Mouse (Mus musculus): Measurements from ENCODE around the gene Olfr130. TPM values are rescaled to one million over a fixed set of nuclear protein-coding genes. Genes with fewer than 3 reads are reported as not detected.

Olfr130 gene
- not detected in 2 replicates for polyA plus RNA-seq (2012; rRNA removed)

DNA sequence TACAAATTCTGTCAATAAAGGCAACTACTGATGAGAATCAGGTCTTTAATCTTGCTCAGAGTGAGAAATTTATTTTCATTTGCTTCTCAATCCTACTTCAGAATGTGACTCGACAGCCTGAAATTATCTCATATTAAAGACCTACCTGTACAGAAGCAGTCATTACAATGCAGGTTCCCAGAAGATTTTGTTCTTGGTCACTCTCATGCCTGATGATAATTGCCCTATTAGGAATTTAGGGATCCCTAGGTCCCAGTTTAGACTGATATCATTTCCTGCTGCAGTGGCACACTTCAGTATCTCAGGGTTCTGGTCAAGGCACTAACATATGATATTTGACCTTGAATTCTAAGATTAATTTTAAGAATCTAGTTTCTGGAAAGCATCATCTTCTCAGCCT is at the start of gene Olfr130:
Gene Olfr130, plus strand, starts transcription at position 301 of the 400 bp plus-strand sequence.
- no peak for DNase-seq (ENCODE audit: low spot score)

GRCm38 (mm10) chr17:38016341-38016740 is 47.4 kb upstream of the Olfr130 start:
- no peak for DNase-seq (ENCODE audit: low spot score)

DNA sequence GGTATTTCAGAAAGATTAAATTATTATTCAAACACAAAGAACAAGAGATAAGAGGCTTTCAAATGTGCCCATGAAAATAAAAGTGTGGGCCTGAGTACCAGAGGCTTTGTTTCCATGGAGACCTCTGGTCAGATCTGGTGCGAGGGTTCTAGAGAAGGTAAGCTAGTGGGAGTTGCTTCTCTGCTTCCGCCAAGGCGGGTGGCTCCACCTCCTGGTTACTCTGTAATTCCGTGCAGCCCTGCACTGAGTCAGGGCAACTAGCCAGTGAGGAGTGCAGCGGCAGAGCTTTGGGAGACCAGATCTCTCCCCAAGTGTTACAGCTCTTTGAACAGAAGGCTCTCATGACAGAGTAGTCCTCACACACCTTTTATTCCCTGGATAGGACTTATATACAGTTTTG is 37.4 kb upstream of the Olfr130 start:
- DNase-seq (ENCODE audit: low spot score), result no peak

- DNase-seq (ENCODE audit: low spot score), result no peak
Observed at GRCm38 (mm10) chr17:38059979-38060378, 3.7 kb upstream of the Olfr130 start, which contains the start of gene Olfr129. Gene Olfr129 (minus strand): TSS chr17:38060079.

DNA sequence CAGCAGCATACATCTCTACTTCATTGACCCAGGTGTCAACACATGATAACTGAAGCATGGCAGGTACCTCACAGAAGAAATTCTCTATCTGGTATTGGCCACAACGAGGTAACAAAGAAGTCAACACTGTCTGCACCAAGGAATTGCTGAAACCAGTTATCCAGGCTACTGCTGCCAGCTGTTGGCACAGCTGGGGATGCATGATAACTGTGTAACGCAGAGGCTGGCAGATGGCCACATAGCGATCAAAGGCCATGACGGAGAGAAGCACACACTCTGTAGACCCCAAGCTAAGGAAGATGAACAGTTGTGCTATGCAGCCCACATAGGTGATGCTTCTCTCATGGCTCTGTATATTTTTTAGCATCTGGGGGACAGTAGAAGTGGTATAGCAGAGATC is 18.6 kb downstream of the Olfr130 start:
- no peak for DNase-seq (ENCODE audit: low spot score)

DNA sequence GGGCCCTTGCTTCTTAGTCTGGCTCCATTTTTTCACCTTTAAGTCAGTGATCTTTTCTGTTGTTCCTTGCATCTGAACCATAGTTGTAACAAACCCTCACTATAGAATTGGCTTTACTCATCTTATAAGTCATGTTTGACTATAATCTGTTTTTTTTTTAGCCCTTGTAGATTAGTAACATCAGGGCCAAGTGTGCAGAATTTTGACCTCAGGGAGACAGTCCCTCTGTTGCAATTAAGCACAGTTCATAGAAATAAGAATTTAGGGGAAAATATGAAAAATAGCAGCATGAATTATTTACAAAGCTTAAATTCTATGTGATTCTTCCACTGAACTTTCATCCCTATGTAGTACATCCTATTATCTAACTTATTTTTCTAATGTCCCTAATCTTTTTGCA is 24.9 kb downstream of the Olfr130 start, which contains the start of gene Olfr131:
Gene Olfr131, minus strand, starts transcription at position 101 of the 400 bp plus-strand sequence.
- DNase-seq (ENCODE audit: low spot score), result no peak

Other genes with a start within 250 kb of the Olfr130 start
- not detected in 2 replicates for gene Olfr125, start 231.0 kb upstream of the Olfr130 start, polyA plus RNA-seq (2012; rRNA removed)
- gene Olfr126, start 216.4 kb upstream of the Olfr130 start, polyA plus RNA-seq (2012; rRNA removed), result not detected in 2 replicates
- not detected in 2 replicates for gene Olfr127, start 163.5 kb upstream of the Olfr130 start, polyA plus RNA-seq (2012; rRNA removed)
- not detected in 2 replicates for gene Olfr128, start 143.4 kb upstream of the Olfr130 start, polyA plus RNA-seq (2012; rRNA removed)
- gene Olfr761, start 110.8 kb upstream of the Olfr130 start, polyA plus RNA-seq (2012; rRNA removed), result not detected in 2 replicates
- gene Olfr129, start 3.8 kb upstream of the Olfr130 start, polyA plus RNA-seq (2012; rRNA removed), result not detected in 2 replicates
- not detected in 2 replicates for gene Olfr131, start 24.8 kb downstream of the Olfr130 start, polyA plus RNA-seq (2012; rRNA removed)
- not detected in 2 replicates for gene Olfr132, start 70.6 kb downstream of the Olfr130 start, polyA plus RNA-seq (2012; rRNA removed)
- not detected in 2 replicates for gene Olfr133, start 81.4 kb downstream of the Olfr130 start, polyA plus RNA-seq (2012; rRNA removed)
- gene Olfr134, start 107.5 kb downstream of the Olfr130 start, polyA plus RNA-seq (2012; rRNA removed), result not detected in 2 replicates
- gene Olfr135, start 140.4 kb downstream of the Olfr130 start, polyA plus RNA-seq (2012; rRNA removed), result not detected in 2 replicates
- gene Olfr138, start 197.1 kb downstream of the Olfr130 start, polyA plus RNA-seq (2012; rRNA removed), result not detected in 2 replicates
- gene Olfr137, start 243.6 kb downstream of the Olfr130 start, polyA plus RNA-seq (2012; rRNA removed), result not detected in 2 replicates

Measured in urinary bladder, adult 2 months (tissue).